Mouse (Mus musculus): Measurements from ENCODE around the gene Cdh4. TPM values are rescaled to one million over a fixed set of nuclear protein-coding genes. Genes with fewer than 3 reads are reported as not detected.

The Cdh4 gene
- polyA plus RNA-seq, 1 experiment from 2014 or later, result 1.8 TPM

GRCm38 (mm10) chr2:179813035-179813827 lies 371.0 kb downstream of the Cdh4 start:
- no peaks in the 10 kb centered on the region for H3K36me3 ChIP-seq
- 80% methylated on average over 11 of the region's 11 CpGs for WGBS
- no peak for DNase-seq (ENCODE audit: low spot score)
- H3K4me3 ChIP-seq, result no peak overlapping the region
- H3K27me3 ChIP-seq (ENCODE audit: low read depth, poor library complexity, severe bottlenecking), result peaks cover 6% of the 10 kb centered on the region; the same call in 1 of the 2 replicates
- H3K27ac ChIP-seq, result no peak overlapping the region
- no peaks in the 10 kb centered on the region for H3K9me3 ChIP-seq (replicated peaks)
- H3K4me1 ChIP-seq, result peaks cover 8% of the 10 kb centered on the region

- 39% methylated on average over 18 of the region's 18 CpGs for WGBS
These were observed 382.6 kb downstream of the Cdh4 start for GRCm38 (mm10) chr2:179824776-179825326.

GRCm38 (mm10) chr2:179828968-179829367 lies 386.7 kb downstream of the Cdh4 start:
- Histone ChIP-seq H3K4me3 (no peak overlapping the region), H3K27ac (peak overlapping the region; percentile 5; the same call in 1 of the 2 replicates), H3K9me3 (replicated peaks) (no peaks in the 10 kb centered on the region), H3K27me3 (ENCODE audit: low read depth, poor library complexity, severe bottlenecking) (peaks cover 23% of the 10 kb centered on the region), H3K4me1 (peaks cover 10% of the 10 kb centered on the region; the same call in 1 of the 2 replicates), H3K36me3 (no peaks in the 10 kb centered on the region)
- 91% methylated on average over 6 of the region's 6 CpGs for WGBS
- DNase-seq (ENCODE audit: low spot score), result no peak

More at GRCm38 (mm10) chr2:179824776-179825326, 382.6 kb downstream of the Cdh4 start:
- Histone ChIP-seq H3K9me3 (replicated peaks) (no peaks in the 10 kb centered on the region), H3K27ac (no peak overlapping the region), H3K4me1 (peaks cover 22% of the 10 kb centered on the region), H3K36me3 (no peaks in the 10 kb centered on the region), H3K27me3 (ENCODE audit: low read depth, poor library complexity, severe bottlenecking) (peaks cover 31% of the 10 kb centered on the region), H3K4me3 (no peak overlapping the region)
- DNase-seq (ENCODE audit: low spot score), result no peak

- Histone ChIP-seq H3K36me3 (no peaks in the 10 kb centered on the region), H3K4me1 (peaks cover 15% of the 10 kb centered on the region), H3K9me3 (replicated peaks) (no peaks in the 10 kb centered on the region), H3K4me3 (no peak overlapping the region), H3K27me3 (ENCODE audit: low read depth, poor library complexity, severe bottlenecking) (peaks cover 17% of the 10 kb centered on the region; the same call in 1 of the 2 replicates), H3K27ac (no peak overlapping the region)
- DNase-seq (ENCODE audit: low spot score), result peak; percentile 83
- WGBS, result 32% methylated on average over 6 of the region's 6 CpGs
These were observed 387.7 kb downstream of the Cdh4 start for GRCm38 (mm10) chr2:179829972-179830371.

- H3K27me3 ChIP-seq (ENCODE audit: low read depth, poor library complexity, severe bottlenecking), result peaks cover 12% of the 10 kb centered on the region; the same call in 1 of the 2 replicates
- peak overlapping the region; percentile 87 for H3K27ac ChIP-seq
- H3K4me1 ChIP-seq, result peaks cover 54% of the 10 kb centered on the region
- no peak overlapping the region for H3K4me3 ChIP-seq
- H3K36me3 ChIP-seq, result no peaks in the 10 kb centered on the region
- DNase-seq (ENCODE audit: low spot score), result no peak
- H3K9me3 ChIP-seq (replicated peaks), result no peaks in the 10 kb centered on the region
- 64% methylated on average over 9 of the region's 9 CpGs for WGBS
These were observed 392.7 kb downstream of the Cdh4 start for GRCm38 (mm10) chr2:179834892-179835291.

- peaks cover 54% of the 10 kb centered on the region for H3K4me1 ChIP-seq
- peaks cover 12% of the 10 kb centered on the region; the same call in 1 of the 2 replicates for H3K27me3 ChIP-seq (ENCODE audit: low read depth, poor library complexity, severe bottlenecking)
- H3K9me3 ChIP-seq (replicated peaks), result no peaks in the 10 kb centered on the region
- H3K27ac ChIP-seq, result peak overlapping the region; percentile 87
- WGBS, result 77% methylated on average over 7 of the region's 7 CpGs
- H3K4me3 ChIP-seq, result no peak overlapping the region
- DNase-seq (ENCODE audit: low spot score), result no peak
- no peaks in the 10 kb centered on the region for H3K36me3 ChIP-seq
These were observed 393.3 kb downstream of the Cdh4 start for GRCm38 (mm10) chr2:179835570-179835969.

GRCm38 (mm10) chr2:179837186-179837585 lies 395.0 kb downstream of the Cdh4 start:
- no peak for DNase-seq (ENCODE audit: low spot score)
- Histone ChIP-seq H3K27me3 (ENCODE audit: low read depth, poor library complexity, severe bottlenecking) (0 out of 2 replicates have a peak, but pooled peaks cover 7% of the 10 kb centered on the region), H3K36me3 (no peaks in the 10 kb centered on the region), H3K4me3 (no peak overlapping the region), H3K27ac (peak overlapping the region; percentile 87), H3K4me1 (peaks cover 54% of the 10 kb centered on the region), H3K9me3 (replicated peaks) (no peaks in the 10 kb centered on the region)
- WGBS, result 53% methylated on average over 10 of the region's 10 CpGs

GRCm38 (mm10) chr2:179838036-179838435 lies 395.8 kb downstream of the Cdh4 start:
- H3K27ac ChIP-seq, result peak overlapping the region; percentile 87
- H3K4me1 ChIP-seq, result peaks cover 60% of the 10 kb centered on the region
- 0 out of 2 replicates have a peak, but pooled peaks cover 7% of the 10 kb centered on the region for H3K27me3 ChIP-seq (ENCODE audit: low read depth, poor library complexity, severe bottlenecking)
- no peaks in the 10 kb centered on the region for H3K9me3 ChIP-seq (replicated peaks)
- 29% methylated on average over 7 of the region's 7 CpGs for WGBS
- peak; percentile 81 for DNase-seq (ENCODE audit: low spot score)
- H3K36me3 ChIP-seq, result no peaks in the 10 kb centered on the region
- H3K4me3 ChIP-seq, result peak overlapping the region; percentile 30

- peaks cover 41% of the 10 kb centered on the region for H3K4me1 ChIP-seq
- no peak overlapping the region for H3K4me3 ChIP-seq
- 0 out of 2 replicates have a peak overlapping the region, but pooled peaks have one; percentile 7 for H3K27ac ChIP-seq
- 87% methylated on average over 12 of the region's 12 CpGs for WGBS
- no peaks in the 10 kb centered on the region for H3K36me3 ChIP-seq
- H3K9me3 ChIP-seq (replicated peaks), result no peaks in the 10 kb centered on the region
- no peak for DNase-seq (ENCODE audit: low spot score)
- H3K27me3 ChIP-seq (ENCODE audit: low read depth, poor library complexity, severe bottlenecking), result no peaks in the 10 kb centered on the region; the same call in 1 of the 2 replicates
These were observed 400.6 kb downstream of the Cdh4 start for GRCm38 (mm10) chr2:179842610-179843389.

GRCm38 (mm10) chr2:179849732-179850131 lies 407.5 kb downstream of the Cdh4 start:
- Histone ChIP-seq H3K4me1 (peaks cover 59% of the 10 kb centered on the region), H3K27me3 (ENCODE audit: low read depth, poor library complexity, severe bottlenecking) (no peaks in the 10 kb centered on the region; the same call in 1 of the 2 replicates), H3K27ac (no peak overlapping the region), H3K36me3 (no peaks in the 10 kb centered on the region), H3K4me3 (no peak overlapping the region), H3K9me3 (replicated peaks) (no peaks in the 10 kb centered on the region)
- 66% methylated on average over 9 of the region's 9 CpGs for WGBS
- no peak for DNase-seq (ENCODE audit: low spot score)

- no peak for DNase-seq (ENCODE audit: low spot score)
- Histone ChIP-seq H3K27ac (peak overlapping the region; percentile 37), H3K36me3 (no peaks in the 10 kb centered on the region), H3K27me3 (ENCODE audit: low read depth, poor library complexity, severe bottlenecking) (no peaks in the 10 kb centered on the region), H3K9me3 (replicated peaks) (no peaks in the 10 kb centered on the region), H3K4me3 (no peak overlapping the region), H3K4me1 (peaks cover 65% of the 10 kb centered on the region)
- WGBS, result 86% methylated on average over 10 of the region's 10 CpGs
These were observed 409.9 kb downstream of the Cdh4 start for GRCm38 (mm10) chr2:179852169-179852568.

GRCm38 (mm10) chr2:179852862-179853261 lies 410.6 kb downstream of the Cdh4 start:
- WGBS, result 69% methylated on average over 11 of the region's 11 CpGs
- Histone ChIP-seq H3K9me3 (replicated peaks) (no peaks in the 10 kb centered on the region), H3K4me3 (no peak overlapping the region), H3K27ac (peak overlapping the region; percentile 61; the same call in 1 of the 2 replicates), H3K36me3 (no peaks in the 10 kb centered on the region), H3K27me3 (ENCODE audit: low read depth, poor library complexity, severe bottlenecking) (no peaks in the 10 kb centered on the region), H3K4me1 (peaks cover 70% of the 10 kb centered on the region)
- DNase-seq (ENCODE audit: low spot score), result no peak
